Mouse (Mus musculus): ENCODE measurements around the gene Camk2n1. TPM values are rescaled to one million over a fixed set of nuclear protein-coding genes. Genes with fewer than 3 reads are reported as not detected.

Camk2n1 gene
- polyA plus RNA-seq (2014; fragmentation: Illumina TruSeq; extraction: RNeasy Lipid Tissue Mini Kit (QIAGEN cat#74804); ENCODE audit: low read depth, low replicate concordance), result 12.3 TPM

GRCm38 (mm10) chr4:138453753-138454570 is at the start of gene Camk2n1:
Gene Camk2n1 (plus strand): TSS chr4:138454314.

GRCm38 (mm10) chr4:138434347-138435316 is 19.5 kb upstream of the Camk2n1 start, which contains the start of gene Mul1:
Gene Mul1 (plus strand): TSS chr4:138434671.

Other genes starting within 250 kb of the Camk2n1 start
- 114 TPM for gene Hp1bp3, start 238.0 kb upstream of the Camk2n1 start, polyA plus RNA-seq (2014; fragmentation: Illumina TruSeq; extraction: RNeasy Lipid Tissue Mini Kit (QIAGEN cat#74804); ENCODE audit: low read depth, low replicate concordance)
- 0.16 TPM for gene Sh2d5, start 203.9 kb upstream of the Camk2n1 start, polyA plus RNA-seq (2014; fragmentation: Illumina TruSeq; extraction: RNeasy Lipid Tissue Mini Kit (QIAGEN cat#74804); ENCODE audit: low read depth, low replicate concordance)
- 0.16 TPM for gene Kif17, start 203.9 kb upstream of the Camk2n1 start, polyA plus RNA-seq (2014; fragmentation: Illumina TruSeq; extraction: RNeasy Lipid Tissue Mini Kit (QIAGEN cat#74804); ENCODE audit: low read depth, low replicate concordance)
- 58.4 TPM for gene Ddost, start 149.6 kb upstream of the Camk2n1 start, polyA plus RNA-seq (2014; fragmentation: Illumina TruSeq; extraction: RNeasy Lipid Tissue Mini Kit (QIAGEN cat#74804); ENCODE audit: low read depth, low replicate concordance)
- gene Pink1, start 128.0 kb upstream of the Camk2n1 start, polyA plus RNA-seq (2014; fragmentation: Illumina TruSeq; extraction: RNeasy Lipid Tissue Mini Kit (QIAGEN cat#74804); ENCODE audit: low read depth, low replicate concordance), result 729 TPM
- gene Cda, start 86.3 kb upstream of the Camk2n1 start, polyA plus RNA-seq (2014; fragmentation: Illumina TruSeq; extraction: RNeasy Lipid Tissue Mini Kit (QIAGEN cat#74804); ENCODE audit: low read depth, low replicate concordance), result 1.8 TPM
- gene Fam43b, start 57.8 kb upstream of the Camk2n1 start, polyA plus RNA-seq (2014; fragmentation: Illumina TruSeq; extraction: RNeasy Lipid Tissue Mini Kit (QIAGEN cat#74804); ENCODE audit: low read depth, low replicate concordance), result not detected
- 35.1 TPM for gene Mul1, start 19.6 kb upstream of the Camk2n1 start, polyA plus RNA-seq (2014; fragmentation: Illumina TruSeq; extraction: RNeasy Lipid Tissue Mini Kit (QIAGEN cat#74804); ENCODE audit: low read depth, low replicate concordance)
- not detected for gene Vwa5b1, start 181.6 kb downstream of the Camk2n1 start, polyA plus RNA-seq (2014; fragmentation: Illumina TruSeq; extraction: RNeasy Lipid Tissue Mini Kit (QIAGEN cat#74804); ENCODE audit: low read depth, low replicate concordance)

Measured in heart, adult 10 weeks (tissue).